Mouse (Mus musculus): ENCODE data around the gene Sdccag8. TPM values are rescaled to one million over a fixed set of nuclear protein-coding genes. Genes with fewer than 3 reads are reported as not detected.

Gene Sdccag8
- polyA plus RNA-seq, 1 experiment, result 3.9 TPM

- no peak for DNase-seq (ENCODE audit: low read depth)
Observed at GRCm38 (mm10) chr1:177010607-177011302, 196.3 kb downstream of the Sdccag8 start.

GRCm38 (mm10) chr1:177011688-177012087 is 197.2 kb downstream of the Sdccag8 start:
- DNase-seq (ENCODE audit: low read depth), result no peak

DNA sequence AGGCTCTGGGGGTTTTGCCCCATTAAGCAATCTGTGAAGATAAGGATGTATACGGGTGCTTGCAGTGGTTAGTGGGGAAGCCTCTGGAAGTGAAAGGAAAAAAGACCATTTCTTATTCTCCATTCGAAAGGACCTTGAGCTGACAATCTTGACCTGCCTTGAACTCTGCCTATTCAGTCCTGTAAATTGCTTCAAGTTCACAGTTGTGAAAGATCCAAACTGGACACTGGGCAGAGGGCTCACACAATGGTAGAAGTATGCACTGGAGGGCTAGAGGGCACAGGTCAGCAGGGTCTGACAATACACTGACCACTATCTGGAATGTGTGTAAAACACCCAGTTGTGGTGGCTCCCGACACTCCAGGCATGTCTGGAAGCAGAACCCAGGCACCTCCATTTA is 198.3 kb downstream of the Sdccag8 start:
- DNase-seq (ENCODE audit: low read depth), result no peak

GRCm38 (mm10) chr1:177013313-177013712 is 198.9 kb downstream of the Sdccag8 start:
- DNase-seq (ENCODE audit: low read depth), result no peak

- no peak for DNase-seq (ENCODE audit: low read depth)
Observed at GRCm38 (mm10) chr1:177013776-177014175, 199.3 kb downstream of the Sdccag8 start.

DNA sequence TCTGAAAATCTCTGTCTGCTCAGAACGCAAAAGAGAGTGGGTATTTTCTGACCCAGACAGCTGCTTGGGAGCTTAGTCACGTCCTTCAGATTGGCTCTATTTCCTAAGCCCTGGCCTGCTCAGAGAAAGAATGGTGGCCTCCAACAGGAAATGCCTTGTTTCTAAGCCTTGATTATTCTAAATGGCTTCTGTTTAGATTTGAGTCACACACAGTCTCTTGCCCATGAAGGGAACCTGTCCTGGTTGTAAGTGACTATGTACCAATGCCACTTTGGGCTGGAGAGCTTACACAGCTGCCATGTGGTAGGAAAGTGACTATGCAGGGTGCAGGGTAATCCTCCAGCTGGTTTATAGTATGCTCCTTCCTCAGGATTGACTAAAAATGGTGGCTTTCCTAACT is 199.9 kb downstream of the Sdccag8 start:
- no peak for DNase-seq (ENCODE audit: low read depth)

DNA sequence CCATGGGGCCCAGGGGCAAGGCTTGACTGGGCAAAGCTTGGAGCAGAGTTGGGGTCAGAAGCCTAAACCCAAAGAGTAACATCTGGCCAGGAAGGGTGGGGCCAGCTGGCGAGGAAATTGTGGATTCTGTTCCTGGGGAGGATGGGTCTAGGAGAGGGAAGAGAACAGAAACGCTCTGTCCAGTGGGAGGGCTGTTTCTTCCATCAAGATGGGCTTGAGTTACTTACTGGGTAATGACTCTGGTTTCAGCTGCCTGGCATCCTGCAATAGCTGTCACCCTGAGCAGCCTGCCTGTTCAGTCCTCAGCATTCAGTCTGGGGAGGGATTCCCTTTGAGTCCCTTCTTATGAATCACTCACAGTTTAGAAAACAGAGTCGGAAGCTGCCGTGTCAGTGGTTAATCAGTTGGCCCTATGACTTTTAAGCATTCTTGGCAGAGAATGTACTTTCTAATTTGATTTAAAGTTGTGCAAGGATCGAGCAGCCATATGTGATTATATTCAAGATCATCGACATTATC is 200.5 kb downstream of the Sdccag8 start:
- no peak for DNase-seq (ENCODE audit: low read depth)

GRCm38 (mm10) chr1:177015917-177016316 is 201.5 kb downstream of the Sdccag8 start:
- no peak for DNase-seq (ENCODE audit: low read depth)

GRCm38 (mm10) chr1:177016729-177017128 is 202.3 kb downstream of the Sdccag8 start:
- DNase-seq (ENCODE audit: low read depth), result no peak

DNA sequence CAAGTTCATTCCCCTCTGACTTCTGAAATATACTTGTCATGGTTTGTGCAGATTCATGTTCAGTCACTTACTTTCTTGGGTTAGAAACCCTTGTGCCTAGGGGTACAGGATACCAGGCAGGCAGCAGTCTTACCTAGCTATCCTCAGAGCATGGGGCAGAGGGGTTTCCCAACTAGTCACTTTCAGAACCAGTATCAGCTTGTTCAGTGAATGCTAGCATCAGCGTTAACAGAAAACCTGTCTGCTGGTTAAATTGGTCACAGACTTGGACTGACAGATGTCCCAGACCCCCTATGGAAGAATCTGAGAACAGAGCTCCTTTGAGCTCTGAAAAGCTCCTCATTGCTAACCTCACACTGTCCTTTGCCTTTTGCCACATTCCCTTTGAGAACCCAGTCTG is 204.3 kb downstream of the Sdccag8 start:
- DNase-seq (ENCODE audit: low read depth), result no peak

DNA sequence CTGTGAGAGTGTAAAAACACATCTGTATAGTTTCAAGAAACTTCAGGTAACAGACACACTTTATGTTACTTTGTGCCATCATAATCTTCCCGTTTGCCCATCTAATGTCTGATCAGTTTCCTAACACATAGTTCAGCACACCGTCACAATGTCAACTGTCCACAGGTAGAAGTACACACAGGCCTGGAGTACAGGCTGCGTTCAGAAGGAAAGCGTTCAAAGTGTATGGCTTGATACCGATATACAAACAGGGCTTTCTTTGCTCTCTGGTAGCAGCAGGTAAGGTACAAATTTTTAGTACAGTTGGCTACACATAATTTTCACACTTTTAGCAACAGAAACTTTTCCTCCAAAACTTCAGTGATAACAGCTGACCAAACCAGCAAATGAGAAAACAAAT is 205.2 kb downstream of the Sdccag8 start:
- DNase-seq (ENCODE audit: low read depth), result no peak

- DNase-seq (ENCODE audit: low read depth), result no peak
Observed at GRCm38 (mm10) chr1:177022751-177023150, 208.3 kb downstream of the Sdccag8 start.

DNA sequence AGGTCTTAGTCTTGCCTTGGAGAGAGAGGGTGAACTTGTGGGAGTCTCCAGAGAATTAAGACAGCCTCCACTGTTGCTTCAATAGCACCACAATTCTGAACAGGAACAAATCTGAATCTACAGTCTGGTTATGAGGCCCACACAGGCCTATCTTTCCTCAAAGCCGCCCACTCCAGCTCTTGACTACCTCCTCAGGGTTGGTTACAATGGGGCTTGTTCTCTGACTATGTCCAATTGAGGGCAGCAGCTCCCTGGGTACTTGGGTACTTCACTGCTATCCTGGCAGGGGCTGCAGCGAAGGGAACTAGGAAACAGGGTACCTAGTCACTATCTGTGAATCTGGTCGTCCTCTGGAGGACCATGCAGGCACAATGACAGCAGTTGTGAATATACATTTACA is 213.2 kb downstream of the Sdccag8 start:
- no peak for DNase-seq (ENCODE audit: low read depth)

DNA sequence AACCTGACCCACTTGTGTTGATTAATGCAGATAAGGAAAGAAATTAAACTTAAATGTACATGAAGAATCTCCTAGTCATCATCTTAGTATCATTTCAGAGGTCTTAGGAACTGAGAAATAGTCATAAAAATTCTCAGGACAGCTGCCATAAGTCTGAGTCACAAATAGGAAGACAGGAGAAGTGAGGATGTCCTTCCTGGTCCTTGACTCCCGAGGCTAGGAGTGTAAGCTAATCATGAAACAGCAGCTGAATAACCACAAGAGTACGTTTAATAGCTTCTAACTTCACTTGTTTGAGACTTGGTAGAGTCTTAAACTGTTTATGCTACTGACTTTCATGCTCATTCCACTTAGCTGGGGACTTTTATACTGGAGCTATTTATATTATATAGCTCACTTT is 214.6 kb downstream of the Sdccag8 start:
- no peak for DNase-seq (ENCODE audit: low read depth)

DNA sequence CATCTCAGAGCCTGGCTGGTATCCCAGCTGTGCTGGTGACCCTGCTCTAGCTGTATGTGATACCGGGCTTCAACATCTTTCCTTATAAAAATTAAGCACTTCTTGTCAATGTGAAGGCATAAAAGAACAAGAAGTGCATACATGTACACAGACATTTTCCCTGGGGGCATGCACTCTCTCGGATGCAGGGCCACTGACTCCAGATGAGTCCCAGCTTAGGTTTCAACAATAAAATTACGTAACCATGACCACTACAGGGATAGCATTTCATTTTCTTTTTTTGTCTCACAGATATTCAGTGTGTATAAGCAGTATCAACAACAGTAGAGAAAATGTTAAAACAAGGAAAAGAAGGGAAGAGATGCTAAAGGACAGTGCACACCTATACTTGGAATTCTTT is 216.2 kb downstream of the Sdccag8 start:
- DNase-seq (ENCODE audit: low read depth), result no peak

DNA sequence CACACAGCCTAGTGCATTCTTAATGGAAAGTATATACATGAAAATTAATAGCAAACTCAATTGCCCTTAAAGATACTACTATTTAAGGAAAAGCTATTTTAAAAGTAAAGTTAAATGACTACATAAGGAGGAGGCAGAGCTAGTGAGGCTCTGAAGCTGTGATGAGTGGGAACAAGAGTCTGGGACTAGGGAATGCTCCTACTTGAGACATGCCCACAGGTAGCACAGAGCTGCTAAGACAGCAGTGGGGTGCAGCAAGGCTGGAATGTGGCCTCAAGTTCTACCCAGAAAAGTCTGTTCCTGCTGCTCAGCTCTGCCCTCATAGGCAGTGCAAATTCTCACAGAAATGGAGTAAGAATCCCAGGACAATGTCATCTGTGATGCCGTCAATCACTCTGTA is 216.7 kb downstream of the Sdccag8 start:
- no peak for DNase-seq (ENCODE audit: low read depth)

DNA sequence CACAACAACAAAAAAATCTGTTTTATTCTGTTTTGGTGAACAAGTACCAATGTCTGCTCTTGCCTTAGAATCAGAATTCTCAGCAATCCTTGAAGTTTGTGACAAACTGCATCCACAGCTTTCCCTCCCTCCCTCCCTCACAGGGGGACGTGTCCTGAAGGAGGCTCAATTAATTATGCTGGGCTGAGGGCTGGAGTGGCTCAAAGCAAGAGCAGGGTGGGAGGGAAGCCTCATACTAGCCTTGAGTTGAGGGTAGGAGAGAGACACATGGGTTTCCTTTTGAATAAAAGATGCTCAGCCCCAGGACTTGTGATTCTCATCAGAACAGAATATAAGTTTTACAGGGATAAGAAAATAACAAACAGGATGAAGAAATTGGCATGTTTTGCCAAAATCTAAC is 217.8 kb downstream of the Sdccag8 start:
- no peak for DNase-seq (ENCODE audit: low read depth)

- no peak for DNase-seq (ENCODE audit: low read depth)
Observed at GRCm38 (mm10) chr1:177035460-177035859, 221.0 kb downstream of the Sdccag8 start.

DNA sequence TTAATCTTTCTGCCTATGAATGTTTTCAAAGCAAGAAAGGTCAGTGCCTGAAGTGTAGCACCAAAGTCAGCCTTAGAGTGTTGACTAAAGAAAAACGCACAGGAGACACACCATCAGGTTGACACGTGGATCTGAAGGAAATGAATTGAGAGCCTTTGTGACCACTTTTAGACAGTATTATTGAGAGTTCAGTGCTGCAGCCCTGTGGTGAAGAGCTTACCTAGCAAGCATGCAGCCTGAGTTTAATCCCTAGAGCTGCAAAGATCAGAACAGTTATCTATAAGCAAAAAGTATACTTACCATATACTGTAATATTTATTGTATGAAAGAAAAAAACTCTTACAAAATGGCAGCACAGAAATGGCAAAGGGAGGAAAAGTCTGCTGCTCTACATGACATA is 223.9 kb downstream of the Sdccag8 start:
- DNase-seq (ENCODE audit: low read depth), result no peak

GRCm38 (mm10) chr1:177039093-177039674 is 224.7 kb downstream of the Sdccag8 start:
- no peak for DNase-seq (ENCODE audit: low read depth)

DNA sequence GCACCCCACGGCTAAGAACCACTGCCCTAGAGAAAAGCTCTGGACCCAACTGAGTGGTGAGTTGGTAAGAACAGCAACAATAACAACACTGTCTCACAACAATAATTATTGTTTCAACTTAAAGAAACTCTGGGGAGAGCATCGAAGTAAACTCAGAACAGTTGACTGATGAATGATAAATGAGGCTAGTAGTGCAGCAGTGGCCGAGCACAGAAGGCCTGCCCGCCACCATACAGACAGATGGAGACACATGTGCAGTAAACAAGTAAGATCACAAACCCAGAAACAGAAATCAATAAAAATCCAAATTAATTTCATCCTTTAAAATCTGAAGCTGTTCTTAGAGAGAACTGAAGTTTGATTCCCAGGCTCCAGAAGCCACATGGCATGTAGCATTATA is 225.6 kb downstream of the Sdccag8 start:
- DNase-seq (ENCODE audit: low read depth), result no peak

DNA sequence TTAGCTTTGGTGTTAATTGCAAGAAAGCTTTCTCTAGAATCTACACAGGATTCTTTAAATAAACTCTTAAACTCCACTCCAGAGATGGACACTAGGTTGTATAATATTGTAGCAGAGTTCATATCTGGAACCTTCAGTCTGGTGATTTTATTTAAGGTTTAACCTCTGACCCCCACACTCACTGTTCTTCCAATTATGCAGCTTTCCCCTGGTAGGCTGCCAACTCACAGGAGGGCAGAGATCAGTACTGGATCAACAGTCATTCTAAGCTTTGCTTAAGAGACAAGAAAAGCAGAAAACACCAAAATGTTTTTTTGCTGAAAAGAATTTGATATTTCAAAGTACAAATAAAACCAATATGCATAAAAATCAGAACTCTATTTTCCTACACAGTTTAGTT is 231.4 kb downstream of the Sdccag8 start:
- no peak for DNase-seq (ENCODE audit: low read depth)

- DNase-seq (ENCODE audit: low read depth), result no peak
Observed at GRCm38 (mm10) chr1:177046963-177047362, 232.5 kb downstream of the Sdccag8 start.

GRCm38 (mm10) chr1:177048773-177049172 is 234.3 kb downstream of the Sdccag8 start:
- no peak for DNase-seq (ENCODE audit: low read depth)

All from gonadal fat pad, adult 2 months (tissue).